Mouse (Mus musculus): ENCODE measurements at regions not wholly inside any gene's neighbourhood (a gene's known extent, or its start where the extent isn't known, plus 50 kb on each side); places are given as distances from the start of the nearest gene placed in this dataset.

GRCm38 (mm10) chr6:17157270-17157669 is 92.3 kb downstream of the Tes start:
- no peak overlapping the region for H3K9ac ChIP-seq
- H3K4me1 ChIP-seq = no peaks in the 10 kb centered on the region
- no peak overlapping the region for H3K4me2 ChIP-seq
- no peak overlapping the region for H3K4me3 ChIP-seq (replicated peaks)
- H3K36me3 ChIP-seq = no peaks in the 10 kb centered on the region
- ATAC-seq (replicated peaks; ENCODE audit: low FRiP score) = no peak
- H3K27me3 ChIP-seq = no peaks in the 10 kb centered on the region
- WGBS = 83% methylated on average over 6 of the region's 6 CpGs
- no peaks in the 10 kb centered on the region for H3K9me3 ChIP-seq (replicated peaks)
- no peak overlapping the region for H3K27ac ChIP-seq

GRCm38 (mm10) chr6:17169971-17170781 is 105.2 kb downstream of the Tes start:
- WGBS = 66% methylated on average over 18 of the region's 18 CpGs
- Histone ChIP-seq H3K4me3 (replicated peaks) (no peak overlapping the region), H3K9me3 (replicated peaks) (no peaks in the 10 kb centered on the region), H3K9ac (no peak overlapping the region), H3K4me2 (0 out of 2 replicates have a peak overlapping the region, but pooled peaks have one; percentile 8), H3K36me3 (no peaks in the 10 kb centered on the region), H3K27me3 (no peaks in the 10 kb centered on the region), H3K27ac (peak overlapping the region; percentile 67), H3K4me1 (peaks cover 14% of the 10 kb centered on the region)
- peak; percentile 75 for ATAC-seq (replicated peaks; ENCODE audit: low FRiP score)

- H3K9ac ChIP-seq = no peak overlapping the region
- peak overlapping the region; percentile 36 for H3K4me2 ChIP-seq
- H3K4me3 ChIP-seq (replicated peaks) = no peak overlapping the region
- no peaks in the 10 kb centered on the region for H3K36me3 ChIP-seq
- no peaks in the 10 kb centered on the region for H3K9me3 ChIP-seq (replicated peaks)
- peak; percentile 43; the same call in 1 of the 2 replicates for ATAC-seq (replicated peaks; ENCODE audit: low FRiP score)
- peak overlapping the region; percentile 67 for H3K27ac ChIP-seq
- WGBS = 56% methylated on average over 7 of the region's 7 CpGs
- no peaks in the 10 kb centered on the region for H3K27me3 ChIP-seq
- H3K4me1 ChIP-seq = peaks cover 14% of the 10 kb centered on the region
Observed at GRCm38 (mm10) chr6:17170782-17171272, 105.9 kb downstream of the Tes start.

DNA sequence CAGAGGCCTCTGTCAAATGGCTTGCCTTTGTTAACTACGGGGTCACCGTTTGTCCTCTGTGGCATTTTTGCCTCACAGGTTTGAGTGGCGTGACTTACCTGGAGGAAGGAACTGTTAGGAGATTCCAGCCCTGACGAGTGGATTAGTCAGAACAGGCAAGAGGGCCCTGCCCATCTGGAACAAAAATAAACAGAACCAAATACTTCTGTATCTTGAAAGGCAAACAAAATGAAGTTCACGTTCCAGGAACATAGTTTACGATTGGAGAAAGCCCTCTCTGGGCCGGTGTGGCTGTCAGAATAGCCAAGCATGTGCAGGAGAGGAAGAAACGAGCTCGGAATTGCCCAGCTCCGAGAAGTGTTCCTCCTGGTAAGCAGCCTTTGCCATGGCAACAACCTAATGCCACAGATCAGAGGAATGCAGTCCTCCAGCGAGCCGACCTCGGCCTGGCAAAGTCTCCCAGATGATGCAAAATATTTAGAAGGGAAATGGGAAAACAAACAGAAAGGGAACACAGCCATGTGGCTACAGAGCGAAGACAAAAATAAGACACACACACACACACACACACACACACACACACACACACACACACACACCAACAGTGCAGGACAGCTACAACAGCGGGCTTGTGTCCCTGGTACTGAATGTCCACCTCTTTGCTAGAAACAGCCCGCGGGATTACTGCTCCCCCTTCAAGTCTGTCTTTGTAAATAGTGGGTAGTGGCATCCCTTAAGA is 106.5 kb downstream of the Tes start:
- H3K4me2 ChIP-seq = peak overlapping the region; percentile 36
- no peaks in the 10 kb centered on the region for H3K9me3 ChIP-seq (replicated peaks)
- H3K27ac ChIP-seq = peak overlapping the region; percentile 67
- no peak overlapping the region; the same call in 1 of the 2 replicates for H3K4me3 ChIP-seq (replicated peaks)
- ATAC-seq (replicated peaks; ENCODE audit: low FRiP score) = peak; percentile 68; the same call in 1 of the 2 replicates
- 28% methylated on average over 17 of the region's 17 CpGs for WGBS
- H3K27me3 ChIP-seq = no peaks in the 10 kb centered on the region
- no peak overlapping the region for H3K9ac ChIP-seq
- no peaks in the 10 kb centered on the region for H3K36me3 ChIP-seq
- peaks cover 14% of the 10 kb centered on the region for H3K4me1 ChIP-seq

DNA sequence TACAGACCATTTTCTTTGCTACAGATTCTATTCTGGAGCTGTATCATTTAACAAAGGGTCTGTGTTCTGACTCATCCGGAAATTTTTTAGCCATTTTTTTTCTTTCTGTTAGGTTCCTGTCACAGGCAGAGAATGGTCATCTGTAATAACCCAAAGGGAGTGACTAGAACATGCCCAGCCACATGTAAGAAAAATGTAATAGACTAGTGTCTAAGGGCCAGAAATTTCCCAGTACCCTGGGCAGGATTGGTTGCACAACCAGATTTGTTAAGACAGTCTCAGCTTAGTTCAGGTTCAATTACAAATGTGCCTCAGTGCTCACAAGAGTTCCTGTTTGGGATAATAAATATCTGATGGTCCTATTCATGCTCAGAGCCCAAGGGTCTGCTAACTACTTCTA is 107.1 kb downstream of the Tes start:
- ATAC-seq (replicated peaks; ENCODE audit: low FRiP score) = no peak
- 63% methylated on average over 1 of the region's 1 CpGs for WGBS
- no peak overlapping the region for H3K4me3 ChIP-seq (replicated peaks)
- no peak overlapping the region for H3K9ac ChIP-seq
- no peak overlapping the region for H3K4me2 ChIP-seq
- H3K9me3 ChIP-seq (replicated peaks) = no peaks in the 10 kb centered on the region
- H3K36me3 ChIP-seq = no peaks in the 10 kb centered on the region
- H3K27me3 ChIP-seq = no peaks in the 10 kb centered on the region
- peak overlapping the region; percentile 67; the same call in 1 of the 2 replicates for H3K27ac ChIP-seq
- peaks cover 16% of the 10 kb centered on the region for H3K4me1 ChIP-seq

DNA sequence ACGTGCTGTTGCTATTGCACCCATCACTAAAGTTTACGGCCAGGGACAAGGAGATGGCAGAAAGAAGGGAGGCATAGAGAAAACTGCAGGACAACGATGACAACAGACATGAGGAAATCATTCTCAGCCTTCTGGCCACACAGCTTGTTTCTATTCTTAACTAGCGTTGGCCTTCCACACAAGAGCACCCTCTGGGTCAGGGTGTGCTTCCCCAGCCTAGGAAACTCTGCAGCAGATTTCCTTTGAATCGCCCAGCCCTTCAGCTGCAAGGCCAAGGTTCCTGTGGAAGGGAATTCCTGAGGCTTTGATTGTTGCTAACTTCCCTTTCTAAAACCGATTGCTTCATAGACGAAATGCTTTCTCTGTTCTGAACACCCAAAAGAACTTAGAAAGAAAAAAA is 103.8 kb upstream of the Cav2 start:
- H3K27ac ChIP-seq = peak overlapping the region; percentile 45; the same call in 1 of the 2 replicates
- H3K9ac ChIP-seq = no peak overlapping the region
- no peaks in the 10 kb centered on the region for H3K27me3 ChIP-seq
- WGBS = 51% methylated on average over 7 of the region's 7 CpGs
- no peak overlapping the region for H3K4me2 ChIP-seq
- ATAC-seq (replicated peaks; ENCODE audit: low FRiP score) = no peak
- H3K36me3 ChIP-seq = no peaks in the 10 kb centered on the region
- no peaks in the 10 kb centered on the region for H3K9me3 ChIP-seq (replicated peaks)
- H3K4me1 ChIP-seq = peaks cover 4% of the 10 kb centered on the region; the same call in 1 of the 2 replicates
- no peak overlapping the region for H3K4me3 ChIP-seq (replicated peaks)

DNA sequence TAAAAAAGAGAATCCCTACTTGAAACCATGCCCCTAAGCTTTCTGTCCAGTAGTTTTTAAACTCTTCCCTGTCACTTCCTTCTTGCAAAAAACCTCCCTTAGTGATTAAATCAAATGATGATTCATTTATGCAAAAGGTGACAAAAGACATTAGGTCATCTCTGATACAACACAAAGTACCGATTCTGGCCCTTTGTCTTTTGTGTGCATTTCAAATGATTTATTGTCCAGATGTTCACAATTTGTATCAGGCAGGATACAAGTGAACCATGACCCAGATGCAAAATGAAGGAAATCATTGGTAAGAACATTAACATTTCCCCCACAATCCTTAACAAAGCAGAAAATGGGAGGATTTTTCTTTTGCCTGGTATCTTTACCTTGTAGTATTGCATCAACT is 101.5 kb upstream of the Cav2 start:
- 24% methylated on average over 1 of the region's 1 CpGs for WGBS
- H3K27ac ChIP-seq = no peak overlapping the region
- ATAC-seq (replicated peaks; ENCODE audit: low FRiP score) = no peak
- H3K4me1 ChIP-seq = peaks cover 4% of the 10 kb centered on the region; the same call in 1 of the 2 replicates
- H3K27me3 ChIP-seq = no peaks in the 10 kb centered on the region
- H3K4me3 ChIP-seq (replicated peaks) = no peak overlapping the region
- H3K36me3 ChIP-seq = no peaks in the 10 kb centered on the region
- no peak overlapping the region for H3K4me2 ChIP-seq
- no peak overlapping the region for H3K9ac ChIP-seq
- H3K9me3 ChIP-seq (replicated peaks) = no peaks in the 10 kb centered on the region

GRCm38 (mm10) chr6:17186604-17187003 is 94.4 kb upstream of the Cav2 start:
- Histone ChIP-seq H3K9me3 (replicated peaks) (no peaks in the 10 kb centered on the region), H3K4me2 (no peak overlapping the region), H3K27me3 (no peaks in the 10 kb centered on the region), H3K27ac (no peak overlapping the region), H3K4me1 (no peaks in the 10 kb centered on the region), H3K4me3 (replicated peaks) (no peak overlapping the region), H3K9ac (no peak overlapping the region), H3K36me3 (no peaks in the 10 kb centered on the region)
- 89% methylated on average over 5 of the region's 5 CpGs for WGBS
- ATAC-seq (replicated peaks; ENCODE audit: low FRiP score) = no peak

DNA sequence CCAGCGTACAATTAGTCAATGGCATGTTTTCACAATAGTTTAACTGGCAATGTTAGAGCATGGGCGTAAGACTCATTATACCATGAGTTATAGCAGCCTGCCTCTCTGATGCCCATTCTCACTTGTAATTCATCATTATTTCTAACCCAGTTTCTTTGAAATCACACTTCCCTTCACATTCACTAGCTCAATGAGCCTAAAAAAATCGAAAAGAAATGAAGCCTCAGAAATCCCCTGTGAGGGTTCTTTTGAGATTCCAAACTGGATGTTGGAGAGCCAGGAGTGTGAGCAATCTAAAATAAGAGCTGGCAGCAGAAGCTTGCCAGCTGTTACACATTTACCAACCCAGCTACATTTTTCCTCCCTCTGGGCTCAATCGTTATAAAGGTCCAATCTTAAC is 93.9 kb upstream of the Cav2 start:
- Histone ChIP-seq H3K9me3 (replicated peaks) (no peaks in the 10 kb centered on the region), H3K9ac (no peak overlapping the region), H3K36me3 (no peaks in the 10 kb centered on the region), H3K4me2 (no peak overlapping the region), H3K27me3 (no peaks in the 10 kb centered on the region), H3K4me1 (no peaks in the 10 kb centered on the region), H3K4me3 (replicated peaks) (no peak overlapping the region), H3K27ac (no peak overlapping the region)
- WGBS = 62% methylated on average over 4 of the region's 4 CpGs
- ATAC-seq (replicated peaks; ENCODE audit: low FRiP score) = no peak

DNA sequence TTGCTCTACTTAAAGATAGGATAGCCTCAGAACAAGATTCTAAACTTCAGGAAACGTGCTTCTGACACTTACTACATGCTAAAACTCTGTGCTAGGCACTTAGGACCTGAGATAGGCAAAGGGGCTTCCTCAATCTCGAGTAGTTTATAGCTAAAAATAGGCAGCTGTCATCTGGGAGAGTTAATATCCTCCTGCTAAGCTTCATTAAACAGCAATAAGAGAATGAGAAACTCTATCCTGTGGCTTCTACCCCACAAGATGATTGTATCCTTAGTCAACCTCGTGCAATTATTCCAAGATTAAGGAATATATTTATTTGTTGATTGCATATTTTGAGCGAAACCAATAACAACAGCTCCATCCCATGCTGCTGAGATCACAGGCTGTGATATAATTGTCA is 85.4 kb upstream of the Cav2 start:
- Histone ChIP-seq H3K36me3 (no peaks in the 10 kb centered on the region), H3K9ac (no peak overlapping the region), H3K9me3 (replicated peaks) (no peaks in the 10 kb centered on the region), H3K4me1 (peaks cover 6% of the 10 kb centered on the region), H3K4me3 (replicated peaks) (no peak overlapping the region), H3K27me3 (no peaks in the 10 kb centered on the region; the same call in 1 of the 2 replicates), H3K4me2 (no peak overlapping the region), H3K27ac (no peak overlapping the region)
- no peak for ATAC-seq (replicated peaks; ENCODE audit: low FRiP score)
- WGBS = 43% methylated on average over 4 of the region's 4 CpGs

- Histone ChIP-seq H3K4me2 (0 out of 2 replicates have a peak overlapping the region, but pooled peaks have one; percentile 8), H3K27ac (peak overlapping the region; percentile 39; the same call in 1 of the 2 replicates), H3K4me3 (replicated peaks) (no peak overlapping the region), H3K9me3 (replicated peaks) (no peaks in the 10 kb centered on the region), H3K9ac (no peak overlapping the region), H3K4me1 (peaks cover 6% of the 10 kb centered on the region), H3K36me3 (no peaks in the 10 kb centered on the region), H3K27me3 (no peaks in the 10 kb centered on the region; the same call in 1 of the 2 replicates)
- ATAC-seq (replicated peaks; ENCODE audit: low FRiP score) = 0 out of 2 replicates have a peak, but pooled peaks have one; percentile 50
- WGBS = 57% methylated on average over 18 of the region's 18 CpGs
Observed at GRCm38 (mm10) chr6:17197728-17198397, 83.1 kb upstream of the Cav2 start.
